Mouse (Mus musculus) adrenal gland, postnatal 25 days (tissue): ENCODE data around the gene Mrpl55. TPM values are rescaled to one million over a fixed set of nuclear protein-coding genes. Genes with fewer than 3 reads are reported as not detected.
A peak's percentile ranks its signal among the peaks of the same experiment; 100 is the strongest.

Source experiments
- DNase-seq: peaks from one replicate; pipeline ENCODE4 v3.0.0; 2021; ENCODE audit warnings: mixed read lengths
- total RNA-seq: library from RNA; stranded (reverse); gene quantifications from 2 replicates; pipeline ENCODE4 v1.2.3, GENCODE M21; 2021

Mrpl55 gene
- total RNA-seq, 1 experiment from 2014 or later = 52.6 TPM

DNA sequence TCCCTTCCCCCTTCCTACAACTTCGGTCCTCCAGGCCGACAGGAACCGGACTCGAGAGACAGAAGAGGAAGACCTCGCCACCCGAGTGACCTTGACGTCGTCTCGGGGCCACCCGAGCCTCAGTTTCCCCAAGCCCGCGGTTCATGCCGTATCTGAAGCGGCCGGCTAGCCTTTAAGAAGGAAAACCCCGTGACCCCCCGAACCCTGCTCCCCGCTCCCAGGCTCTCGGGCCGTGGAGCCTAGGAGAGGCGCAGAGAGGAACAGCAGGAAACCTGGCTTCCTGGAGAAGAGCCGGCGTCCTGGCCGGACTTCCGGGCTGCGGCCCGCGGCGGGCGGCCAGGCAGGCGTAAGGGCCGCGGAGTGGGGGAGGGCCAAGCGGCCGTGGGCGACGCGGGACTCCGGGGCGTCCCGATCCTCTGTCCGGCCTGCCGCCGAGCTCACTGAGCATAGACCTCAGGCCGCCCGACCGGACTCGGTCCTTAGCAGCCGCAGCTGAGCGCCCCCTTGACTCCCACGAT is 25.4 kb downstream of the Mrpl55 start:
- no peak for DNase-seq

DNA sequence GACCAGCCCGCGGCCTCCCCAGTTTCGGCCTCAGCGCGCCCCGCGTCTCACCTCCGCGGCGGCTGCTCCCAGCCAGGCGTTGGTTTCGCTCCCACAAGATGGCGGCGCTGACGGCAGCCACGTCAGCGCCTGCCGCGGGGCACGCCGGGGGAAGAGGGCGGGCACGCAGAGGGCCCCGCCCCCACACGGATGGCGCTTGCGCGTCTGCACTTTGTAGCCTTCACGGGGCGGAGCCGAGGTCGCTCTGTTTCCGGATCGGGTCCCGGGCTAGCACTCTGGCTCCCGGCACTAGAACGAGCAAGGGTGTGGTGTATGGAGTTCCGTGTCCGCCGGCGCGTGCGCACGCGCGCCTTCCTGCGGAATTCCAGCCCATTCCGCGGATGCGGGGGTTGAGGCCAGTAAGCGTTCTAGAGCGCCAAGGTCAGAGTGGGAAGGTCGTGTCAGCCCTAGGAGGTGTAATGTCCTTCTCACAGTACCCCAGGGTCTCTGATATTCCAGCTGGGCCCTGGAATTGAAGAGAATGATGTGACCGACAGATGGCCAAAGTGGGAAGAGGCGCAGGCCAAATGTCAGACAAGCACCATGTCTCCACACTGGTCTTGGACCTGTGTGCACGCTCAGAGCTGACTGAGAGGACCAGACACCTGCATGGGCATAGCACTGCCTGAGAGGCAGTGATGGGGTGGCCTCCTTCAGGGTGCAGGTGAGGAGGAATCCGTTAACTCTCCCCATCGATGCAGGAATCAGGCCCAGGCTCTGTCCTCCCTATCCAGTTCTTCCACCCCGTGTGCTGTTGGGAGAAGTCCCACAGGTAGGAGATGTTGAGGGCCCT is 26.1 kb downstream of the Mrpl55 start, which contains the start of gene Arf1:
Gene Arf1 (minus strand): TSS at position 149 of the 832 bp plus-strand sequence.
- peak; percentile 98 for DNase-seq

DNA sequence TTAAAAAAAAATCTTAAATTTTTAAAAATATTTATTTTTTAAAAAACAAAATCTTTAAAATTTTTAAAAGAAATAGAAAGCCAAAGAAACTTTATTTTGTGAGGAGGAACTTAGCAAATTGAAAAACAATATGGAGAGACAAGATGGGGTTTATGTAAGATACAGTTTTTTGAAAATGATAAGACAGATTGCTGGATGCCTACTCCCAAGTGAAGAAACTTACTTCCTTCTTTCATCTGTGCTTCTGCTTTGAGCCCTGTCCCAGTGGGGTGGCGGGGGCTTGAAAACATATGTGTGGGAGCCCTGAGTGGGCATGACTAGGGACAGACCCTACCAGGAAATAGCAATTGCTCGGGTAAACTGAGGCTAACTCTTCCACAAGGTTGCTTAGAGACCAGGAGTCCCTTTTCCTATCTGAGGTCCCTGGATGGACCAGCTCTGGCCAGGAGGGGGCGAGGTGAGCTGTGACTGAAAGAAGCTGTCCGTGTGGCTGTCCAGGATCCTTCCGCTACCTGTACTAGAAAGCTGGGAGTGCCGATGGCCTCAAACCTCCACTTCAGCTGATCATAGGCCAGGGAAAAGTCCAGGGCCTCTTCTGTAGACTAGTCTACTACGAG is 28.0 kb downstream of the Mrpl55 start:
- peak; percentile 75 for DNase-seq

DNA sequence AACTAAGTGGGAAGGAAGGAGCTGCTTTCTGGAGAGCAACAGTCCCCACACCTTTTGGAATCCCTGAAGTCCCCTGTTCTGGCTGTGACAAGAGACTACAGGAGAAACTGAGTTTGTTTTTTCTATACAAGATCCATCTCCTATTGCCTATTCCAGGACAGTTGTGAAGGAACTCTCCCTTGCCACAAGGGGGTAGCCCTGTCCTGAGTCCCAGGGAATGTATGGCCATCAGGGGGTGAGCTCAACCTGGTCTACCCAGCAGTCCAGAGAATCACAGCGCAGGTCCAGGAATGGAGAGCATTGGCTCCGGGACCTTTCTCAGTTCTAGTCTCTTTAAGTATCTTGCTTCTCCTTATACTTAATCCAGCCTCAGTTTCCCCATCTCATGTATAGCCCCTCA is 30.5 kb downstream of the Mrpl55 start:
- DNase-seq = no peak

DNA sequence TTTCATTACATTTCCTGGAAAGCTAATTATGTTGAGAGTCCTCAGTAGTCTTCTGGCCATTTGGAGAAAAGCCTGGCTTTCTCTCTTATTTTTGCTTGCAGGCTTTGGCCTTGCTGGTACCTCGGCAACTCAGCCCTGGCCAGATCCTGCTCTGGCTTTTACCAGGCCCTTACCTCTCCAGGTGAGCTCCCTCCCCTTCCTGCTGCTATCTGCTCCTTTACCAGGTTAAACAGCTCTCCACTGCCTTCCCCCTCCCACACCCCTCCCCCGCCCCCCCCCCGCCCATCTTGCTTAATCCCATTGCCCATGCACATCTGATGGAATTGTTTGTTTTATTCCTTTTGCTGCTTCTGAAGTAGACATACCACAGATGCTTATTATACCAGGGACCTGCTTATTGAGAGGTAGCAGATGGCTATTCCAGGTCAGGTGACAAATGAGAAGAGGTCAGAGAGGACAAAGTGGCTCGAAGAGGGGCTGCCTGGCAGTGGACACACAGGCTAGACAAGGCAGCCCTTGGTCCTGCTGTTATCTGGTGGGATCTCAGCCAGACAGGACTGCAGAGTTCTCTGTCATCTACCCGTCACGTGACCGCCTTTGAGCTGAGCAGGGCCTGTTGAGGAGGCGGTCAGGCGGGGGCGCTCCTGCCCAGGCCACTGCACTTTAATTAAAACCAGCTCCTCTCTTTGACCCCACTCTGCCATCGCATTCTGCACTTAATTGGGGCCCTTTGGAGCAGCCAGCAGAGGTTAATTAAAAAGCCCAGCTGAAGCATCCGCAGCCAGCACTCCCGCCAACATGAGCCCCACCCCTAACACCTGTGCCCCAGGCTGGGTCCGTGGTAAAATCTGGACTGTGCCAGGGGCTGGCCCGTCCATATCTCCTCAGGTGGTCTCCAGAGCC is 36.5 kb downstream of the Mrpl55 start:
- peak; percentile 77 for DNase-seq

DNA sequence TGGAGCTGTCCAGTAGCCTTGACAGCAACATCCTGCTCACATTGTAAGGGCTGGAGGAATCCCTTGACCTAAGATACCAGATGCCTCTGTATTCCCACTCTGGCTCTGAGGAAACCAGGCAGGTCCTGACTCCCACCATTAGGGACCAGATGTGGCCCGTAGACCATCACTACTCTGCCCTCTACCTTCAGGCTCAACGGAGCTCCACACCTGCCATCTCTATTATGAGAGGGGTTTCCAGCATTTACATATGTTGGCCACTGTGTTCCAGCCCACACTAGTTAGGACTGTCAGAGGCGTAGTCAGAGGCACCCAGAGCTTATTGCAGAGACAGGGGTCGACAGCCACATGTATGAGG is 37.1 kb downstream of the Mrpl55 start:
- DNase-seq = no peak

DNA sequence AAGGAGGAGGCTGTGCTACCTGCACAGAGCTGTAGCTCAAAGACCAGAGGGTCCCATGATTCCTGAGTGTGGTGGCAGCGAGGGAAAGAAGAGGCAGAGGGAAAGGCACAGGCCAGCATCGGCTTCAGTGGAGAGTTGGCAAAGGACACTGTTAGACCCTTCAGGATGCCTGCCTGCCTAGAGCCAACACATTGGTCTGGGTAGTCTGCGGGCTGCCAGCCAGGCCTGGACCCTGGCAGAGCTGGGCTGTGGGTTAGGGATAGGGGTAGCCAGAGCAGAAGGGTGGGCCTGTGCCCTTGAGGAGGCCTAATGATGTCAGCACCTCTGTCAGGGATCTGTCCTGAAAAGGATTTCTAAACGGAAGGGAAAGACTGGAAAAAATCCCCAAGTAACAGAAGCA is 37.5 kb downstream of the Mrpl55 start:
- DNase-seq = no peak

DNA sequence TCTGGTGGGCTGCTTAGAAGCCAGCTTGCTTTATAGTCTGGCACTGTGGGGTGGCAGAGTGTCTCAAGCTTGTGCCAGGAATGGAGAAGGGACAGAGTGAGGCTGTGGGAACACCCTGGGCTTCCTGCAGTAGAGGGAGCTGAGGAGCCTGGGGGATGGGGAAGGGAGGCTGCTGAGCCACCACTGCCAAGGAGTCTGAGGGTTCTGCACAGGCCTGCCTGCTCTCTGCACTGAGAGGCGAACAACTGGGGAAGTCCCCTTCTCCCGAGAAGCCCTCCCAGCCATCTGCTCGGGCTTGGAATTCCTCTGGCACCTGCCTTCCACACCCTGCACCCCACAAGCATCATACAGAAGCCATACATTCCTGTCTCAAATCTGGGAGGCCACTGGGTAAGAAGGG is 39.6 kb downstream of the Mrpl55 start:
- no peak for DNase-seq

DNA sequence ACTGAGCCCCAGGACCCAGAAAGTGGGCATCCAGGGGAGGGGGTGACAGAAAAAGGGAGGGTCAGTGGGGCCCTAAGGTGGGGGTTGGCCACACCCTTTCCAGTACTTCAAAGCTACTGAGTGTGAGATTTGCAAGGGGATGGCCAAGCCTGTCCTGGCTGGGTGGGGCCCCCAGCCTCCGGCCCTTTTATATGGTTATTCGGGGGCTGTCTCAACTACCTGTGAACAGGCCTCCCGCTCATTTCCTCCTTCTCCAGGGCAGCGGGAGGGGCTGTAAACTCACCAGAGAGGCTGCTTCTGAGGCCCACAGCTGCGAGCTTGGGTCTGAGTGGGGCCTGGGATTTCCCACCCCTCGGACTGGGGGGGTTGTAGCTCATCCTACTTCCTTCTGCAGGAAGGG is 41.6 kb downstream of the Mrpl55 start:
- DNase-seq = no peak

DNA sequence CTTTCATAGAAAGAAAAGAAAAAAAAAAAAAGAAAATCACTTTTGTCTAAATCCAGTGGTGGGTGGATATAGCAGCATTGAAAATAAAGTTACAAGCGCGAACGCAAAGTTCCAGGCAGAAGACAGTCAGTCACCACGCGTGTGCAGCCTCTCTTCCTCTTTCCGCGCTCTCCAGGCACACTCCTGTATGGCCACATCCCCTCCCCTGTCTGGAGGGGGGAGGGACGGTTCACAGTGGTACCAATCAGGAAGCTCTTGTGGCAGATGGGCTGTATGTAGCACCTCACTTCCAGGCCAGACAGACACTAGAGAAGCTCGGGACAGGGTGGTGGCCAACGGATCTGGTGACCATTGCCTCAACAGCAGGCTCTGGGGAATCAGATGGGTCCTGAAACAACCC is 45.8 kb downstream of the Mrpl55 start:
- DNase-seq = no peak

Other genes with a start within 250 kb of the Mrpl55 start
- gene Hist3h2a, start 247.8 kb upstream of the Mrpl55 start, total RNA-seq = 21.2 and 25.6 TPM in 2 replicates
- gene Trim17, start 247.8 kb upstream of the Mrpl55 start, total RNA-seq = 0.21 TPM in 1 of 2 replicates, not detected in the other
- 30.0 and 30.1 TPM in 2 replicates for gene Trim11, start 224.4 kb upstream of the Mrpl55 start, total RNA-seq
- gene Obscn, start 66.1 kb upstream of the Mrpl55 start, total RNA-seq = 0.95 and 1.0 TPM in 2 replicates
- 17.9 and 18.1 TPM in 2 replicates for gene Iba57, start 38.7 kb upstream of the Mrpl55 start, total RNA-seq
- gene Gjc2, start 19.3 kb upstream of the Mrpl55 start, total RNA-seq = 0.43 and 0.57 TPM in 2 replicates
- 49.2 and 54.6 TPM in 2 replicates for gene Guk1, start 10.3 kb upstream of the Mrpl55 start, total RNA-seq
- 32.4 and 36.6 TPM in 2 replicates for gene 2310033P09Rik, start 5.8 kb downstream of the Mrpl55 start, total RNA-seq
- 405 and 412 TPM in 2 replicates for gene Arf1, start 25.8 kb downstream of the Mrpl55 start, total RNA-seq
- not detected in 2 replicates for gene Wnt3a, start 88.3 kb downstream of the Mrpl55 start, total RNA-seq
- 1.00 and 1.1 TPM in 2 replicates for gene Wnt9a, start 104.4 kb downstream of the Mrpl55 start, total RNA-seq
- not detected in 2 replicates for gene Prss38, start 173.2 kb downstream of the Mrpl55 start, total RNA-seq
- 10.4 and 11.4 TPM in 2 replicates for gene Jmjd4, start 247.6 kb downstream of the Mrpl55 start, total RNA-seq
- 74.2 and 87.8 TPM in 2 replicates for gene Snap47, start 248.7 kb downstream of the Mrpl55 start, total RNA-seq